Mouse (Mus musculus): ENCODE measurements at regions not wholly inside any gene's neighbourhood (a gene's known extent, or its start where the extent isn't known, plus 50 kb on each side); places are given as distances from the start of the nearest gene placed in this dataset.

DNA sequence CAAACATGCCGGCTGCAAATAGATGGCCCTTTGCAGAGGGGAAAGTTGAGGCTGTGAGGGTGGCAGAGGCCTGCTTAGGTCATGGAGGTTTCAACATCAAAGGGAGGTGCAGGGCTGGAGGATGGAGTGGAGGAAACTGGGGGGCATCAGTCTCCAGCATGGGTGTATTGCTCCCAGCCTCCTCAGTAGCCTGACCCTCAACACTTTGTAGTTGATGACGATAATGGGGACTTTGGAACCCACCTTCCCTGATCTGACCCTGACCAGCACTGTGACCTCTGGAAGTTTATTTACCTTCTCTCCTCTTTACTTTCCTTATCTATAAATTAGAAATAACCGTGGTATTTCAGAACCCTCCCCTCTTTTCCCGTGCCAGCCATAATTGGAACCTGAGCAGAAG, 56.2 kb downstream of the Gm26897 start:
- no peak for DNase-seq

DNA sequence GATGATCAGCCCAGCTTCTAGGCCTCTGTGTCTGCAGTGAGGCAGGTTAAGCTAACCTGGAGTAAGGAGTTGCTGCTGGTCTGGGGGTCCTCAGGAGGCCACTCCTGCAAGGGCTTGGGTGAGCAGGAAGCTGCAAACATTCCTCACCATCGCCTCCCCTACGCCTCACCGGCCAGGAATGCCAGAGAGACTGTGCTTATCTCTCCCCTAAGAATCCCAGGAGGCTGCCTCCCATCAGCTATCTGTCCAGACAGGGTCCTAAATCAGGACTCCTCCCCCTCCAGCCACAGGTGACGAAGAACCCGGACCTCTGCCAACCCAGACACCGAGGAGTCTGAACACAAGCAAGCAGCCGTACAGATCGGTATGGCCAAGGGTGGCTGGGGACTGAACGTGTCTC, 56.8 kb downstream of the Gm26897 start:
- DNase-seq: peak; percentile 15 to 43

DNA sequence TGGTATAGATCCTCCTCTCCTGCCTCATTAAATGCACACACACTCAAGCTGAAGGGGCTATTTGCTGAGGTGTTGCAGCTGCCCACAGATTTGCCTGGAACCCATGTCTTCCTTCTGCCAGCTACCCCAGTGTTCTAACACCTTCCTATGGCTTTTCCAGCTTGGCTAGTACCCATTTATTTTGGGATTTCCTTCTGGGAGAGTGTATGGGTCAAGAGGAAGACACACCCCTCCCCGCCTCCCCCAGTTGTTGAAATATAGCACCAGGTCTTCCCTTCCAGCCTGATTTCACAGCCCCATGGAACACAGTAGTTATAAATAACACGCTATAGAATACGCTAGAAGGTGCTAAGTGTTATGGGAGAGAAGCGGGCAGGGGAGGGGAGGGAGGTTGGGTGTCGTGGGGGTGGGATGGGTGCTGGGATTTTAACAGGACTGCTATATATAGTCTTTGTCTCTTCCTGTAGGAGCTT, 57.4 kb downstream of the Gm26897 start:
- peak in 1 of 2 experiments; percentile 5 for DNase-seq

DNA sequence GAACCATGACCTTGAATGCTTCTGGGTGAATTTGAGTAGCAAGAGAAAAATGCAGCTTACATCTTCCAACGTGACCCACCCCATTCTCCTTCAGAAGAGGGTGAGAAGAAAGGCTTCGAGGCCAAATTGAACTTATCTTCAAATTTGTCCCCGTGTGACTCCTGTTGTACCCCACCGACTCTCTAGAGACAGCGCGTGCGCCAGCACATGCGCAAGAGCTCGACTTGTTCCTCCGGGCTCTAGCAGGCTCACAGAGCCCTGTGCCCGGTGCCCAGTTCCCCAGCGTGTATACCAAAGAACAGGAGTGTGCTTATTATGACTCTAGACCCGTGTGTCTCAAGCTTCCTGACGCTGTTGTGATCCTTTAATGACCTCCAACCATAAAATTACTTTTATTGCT, 59.0 kb downstream of the Gm26897 start:
- DNase-seq: peak; percentile 28 to 41

DNA sequence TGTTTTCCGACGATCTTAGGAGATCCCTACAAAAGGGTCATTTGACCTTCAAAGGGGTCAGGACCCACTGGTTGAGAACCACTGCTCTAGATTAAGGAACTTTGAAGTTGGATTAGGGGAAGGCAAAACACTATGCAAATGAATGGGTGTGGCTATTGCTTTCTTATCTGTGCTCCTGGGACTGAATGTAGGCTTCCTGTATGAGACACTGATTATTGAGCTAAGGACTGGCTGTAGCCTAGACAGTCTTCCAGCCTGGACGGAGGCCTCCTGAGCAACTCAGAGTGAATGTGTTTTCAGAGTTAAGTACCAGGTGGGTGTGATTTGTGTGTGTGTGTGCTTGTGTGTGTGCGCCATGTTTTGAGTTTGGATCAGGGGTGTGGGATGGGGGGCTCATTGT, 59.5 kb downstream of the Gm26897 start:
- DNase-seq: peak; percentile 53 to 55

DNA sequence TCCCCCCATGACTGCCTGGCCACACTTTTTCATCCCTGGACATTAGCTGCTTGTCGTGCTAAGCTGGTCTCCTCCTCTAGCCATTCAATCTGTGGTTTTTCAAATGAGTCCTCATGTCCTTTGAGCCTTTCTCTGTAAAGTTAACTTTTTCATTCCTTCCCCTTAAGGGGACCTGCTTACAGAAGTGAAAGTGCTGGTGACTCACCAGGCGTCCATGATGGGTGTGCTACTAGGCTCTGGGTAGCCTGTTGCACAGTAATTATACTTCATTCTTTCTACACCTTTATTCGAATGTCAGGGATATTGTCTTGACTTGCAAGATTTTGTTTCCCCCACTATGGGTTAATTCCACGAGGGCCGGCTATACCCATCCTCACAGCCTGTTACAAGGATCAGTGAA, 63.2 kb downstream of the Gm26897 start:
- peak in 1 of 2 experiments; percentile 10 for DNase-seq

DNA sequence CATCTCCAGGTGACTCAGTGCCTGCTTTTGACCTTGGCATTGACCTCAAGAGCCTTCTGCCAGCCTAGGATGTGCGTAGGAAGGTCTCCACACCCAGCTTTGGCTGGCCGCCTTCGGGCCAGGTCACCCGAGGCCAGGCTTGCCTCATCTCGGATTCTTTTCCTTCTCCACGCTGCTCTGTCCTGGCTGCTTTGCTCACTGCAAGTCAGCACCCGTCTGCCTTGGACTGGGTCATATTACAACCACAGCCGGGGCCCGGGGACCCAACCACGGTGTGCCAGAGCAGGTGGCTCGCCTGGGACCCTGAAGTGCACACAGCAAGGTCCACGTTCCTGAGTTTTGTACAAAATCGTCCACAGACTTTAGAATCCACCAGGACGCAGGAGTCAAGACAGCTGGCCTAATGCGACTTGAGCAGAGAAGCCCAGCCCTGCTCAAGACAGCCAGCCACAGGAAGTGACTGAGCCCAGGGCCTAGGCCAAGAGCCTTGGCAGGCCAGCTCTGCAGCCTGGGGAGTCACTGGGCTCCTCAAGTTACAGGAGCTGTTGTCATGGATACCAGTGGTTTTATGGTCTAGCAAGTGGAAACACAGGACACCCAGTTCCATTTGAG, 66.1 kb downstream of the Gm26897 start:
- DNase-seq: peak; percentile 90 to 93

DNA sequence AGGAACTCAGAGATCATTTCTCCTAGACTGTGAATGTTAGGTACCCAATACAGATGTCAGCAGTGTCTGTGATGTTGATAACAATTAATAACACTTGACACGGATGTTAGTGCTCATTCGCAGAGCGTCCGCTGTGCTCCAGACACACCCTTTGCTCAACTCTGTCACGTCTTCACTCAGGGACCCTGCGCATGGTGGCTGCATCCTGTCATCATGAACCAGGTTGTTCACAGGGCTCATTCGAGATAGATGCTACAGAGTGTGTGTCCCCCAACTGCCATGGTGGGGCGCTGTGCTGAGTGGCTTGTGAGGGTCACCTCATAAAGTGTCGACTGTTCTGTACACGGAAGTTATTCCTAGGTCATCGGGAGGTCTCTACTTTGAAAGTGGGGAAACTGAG, 66.8 kb downstream of the Gm26897 start:
- peak in 1 of 2 experiments; percentile 31 for DNase-seq

DNA sequence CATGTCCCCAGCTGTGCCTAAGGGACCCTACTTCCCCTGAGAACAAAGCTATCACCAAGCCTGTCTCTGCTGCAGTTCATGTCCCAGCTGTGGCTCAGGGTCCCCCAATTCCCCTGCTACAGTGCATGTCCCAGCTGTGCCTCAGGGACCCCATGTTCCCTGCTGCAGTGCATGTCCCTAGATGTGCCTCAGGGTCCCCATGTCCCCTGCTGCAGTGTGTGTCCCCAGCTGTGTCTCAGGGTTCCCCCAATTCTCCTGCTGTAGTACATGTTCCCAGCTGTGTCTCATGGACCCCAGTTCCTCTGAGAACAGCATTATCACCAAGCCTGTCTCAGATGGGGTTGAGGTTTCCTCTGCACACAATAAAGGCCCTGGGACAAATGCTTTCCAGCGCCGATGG, 67.3 kb downstream of the Gm26897 start:
- peak in 1 of 2 experiments; percentile 7 for DNase-seq

DNA sequence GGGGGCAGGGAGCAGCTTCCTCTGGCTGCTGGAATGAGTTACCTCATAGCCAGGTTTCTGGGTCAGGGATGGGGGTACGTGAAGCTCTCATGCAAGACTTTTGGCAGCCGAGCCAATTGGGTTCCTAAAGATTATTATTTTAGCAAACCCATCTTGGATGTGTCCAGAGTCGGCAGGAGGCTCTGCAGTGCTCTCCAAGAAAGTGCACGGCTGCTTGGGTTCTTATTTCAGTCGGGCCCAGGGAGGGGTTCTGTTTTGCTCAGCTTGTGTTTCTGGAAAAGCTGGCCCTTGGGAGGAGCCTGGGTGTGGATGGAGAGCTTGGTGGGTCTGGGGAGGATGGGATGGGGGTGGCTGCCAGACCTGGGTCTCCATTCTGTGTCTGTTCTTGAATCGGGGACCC, 70.8 kb downstream of the Gm26897 start:
- peak; percentile 50 to 67 for DNase-seq

DNA sequence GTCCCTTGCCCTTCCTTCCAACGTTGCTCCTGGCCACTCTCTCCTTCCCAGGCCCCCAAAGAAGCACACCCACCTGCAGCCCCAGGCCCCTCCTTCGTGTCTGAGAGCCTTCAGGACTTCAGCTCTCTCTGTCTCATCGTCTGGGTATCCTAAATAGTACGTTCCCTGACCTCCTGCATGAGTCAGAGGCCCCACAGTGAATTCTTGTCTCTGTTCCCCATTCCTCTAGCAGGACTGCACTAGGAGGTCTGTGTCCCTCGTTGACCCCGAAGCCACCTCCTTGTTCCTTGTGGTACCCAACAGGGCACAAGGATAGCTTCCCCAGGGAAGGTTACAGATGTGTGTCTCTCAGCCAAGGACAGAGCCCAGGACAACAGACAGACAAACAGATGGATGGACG, 71.4 kb downstream of the Gm26897 start:
- DNase-seq: peak; percentile 37 to 38

DNA sequence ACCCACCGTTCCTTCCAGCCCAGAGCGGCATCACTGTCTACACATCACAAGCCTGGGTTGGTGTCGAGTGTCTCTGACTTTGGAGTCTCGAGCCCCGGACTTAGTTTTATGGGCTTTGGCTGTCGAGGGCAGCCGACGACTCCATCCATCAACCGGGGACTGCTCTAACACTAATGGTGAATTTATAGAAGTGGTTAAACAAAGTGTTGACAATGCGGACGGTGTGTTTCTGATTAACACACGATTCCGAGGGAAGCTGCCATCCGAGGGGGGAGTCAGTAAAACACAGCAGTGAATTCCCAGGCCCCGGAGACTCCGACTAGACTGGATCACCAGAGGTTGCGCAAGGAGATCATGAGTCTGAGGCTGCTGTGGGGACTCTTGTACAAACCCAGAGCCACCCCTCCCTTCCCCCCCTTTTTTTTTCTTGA, 72.1 kb downstream of the Gm26897 start:
- DNase-seq: peak; percentile 65 to 72

DNA sequence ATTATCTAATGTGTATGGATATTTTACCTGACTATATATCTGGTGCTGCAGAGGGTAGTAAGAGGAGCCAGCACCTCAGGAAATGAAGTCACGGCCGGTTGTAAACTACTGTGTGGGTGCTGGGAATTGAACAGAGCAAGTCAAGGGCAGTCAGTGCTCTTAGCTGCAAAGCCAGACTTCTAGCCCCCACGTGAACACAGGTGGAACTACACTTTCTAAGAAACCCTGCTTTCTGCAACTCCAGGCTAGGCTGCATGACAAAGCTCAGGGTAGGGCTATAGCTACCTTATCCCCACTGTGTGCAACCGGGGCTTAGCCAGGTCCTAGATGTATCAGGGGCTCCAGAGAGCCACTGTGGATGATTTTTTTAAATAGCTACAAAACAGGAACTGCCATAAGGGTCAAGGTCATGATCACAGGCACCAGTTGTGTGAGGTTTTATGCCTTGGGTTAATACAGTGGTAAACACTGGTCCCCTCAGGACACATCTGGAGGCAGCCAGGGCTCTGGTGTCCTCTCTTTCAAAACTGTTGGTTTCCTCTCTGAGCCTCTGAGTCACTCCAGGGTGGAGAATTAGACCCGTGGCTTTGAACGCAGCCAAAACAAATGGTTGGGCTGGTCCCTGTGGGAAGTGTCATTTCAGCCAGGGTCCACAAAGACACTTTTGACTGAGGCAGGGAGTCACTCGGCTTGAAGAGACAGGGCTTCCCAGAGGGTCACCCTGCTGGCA, 76.5 kb downstream of the Gm26897 start:
- DNase-seq: peak; percentile 70 to 87

DNA sequence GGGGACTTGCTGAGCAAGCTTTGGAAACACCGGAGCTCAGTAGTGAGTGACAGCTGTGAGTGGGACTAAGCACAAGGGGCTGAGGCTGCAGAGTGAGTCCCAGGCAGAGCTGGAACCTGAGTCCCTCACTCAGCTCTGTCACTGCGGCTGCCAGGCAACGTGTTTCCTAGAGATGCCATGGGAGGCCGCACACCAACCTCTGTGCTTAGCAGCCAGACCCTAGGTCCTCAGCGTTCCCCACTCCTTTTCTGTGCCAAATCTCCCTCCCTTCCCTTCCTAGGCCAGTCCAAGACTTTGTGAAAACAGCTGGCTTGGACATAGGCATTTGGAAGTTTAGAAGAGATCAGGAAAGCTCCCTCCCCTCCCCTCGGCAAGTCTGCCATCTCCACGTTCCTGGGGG, 78.9 kb downstream of the Gm26897 start:
- DNase-seq: peak; percentile 35 to 67

DNA sequence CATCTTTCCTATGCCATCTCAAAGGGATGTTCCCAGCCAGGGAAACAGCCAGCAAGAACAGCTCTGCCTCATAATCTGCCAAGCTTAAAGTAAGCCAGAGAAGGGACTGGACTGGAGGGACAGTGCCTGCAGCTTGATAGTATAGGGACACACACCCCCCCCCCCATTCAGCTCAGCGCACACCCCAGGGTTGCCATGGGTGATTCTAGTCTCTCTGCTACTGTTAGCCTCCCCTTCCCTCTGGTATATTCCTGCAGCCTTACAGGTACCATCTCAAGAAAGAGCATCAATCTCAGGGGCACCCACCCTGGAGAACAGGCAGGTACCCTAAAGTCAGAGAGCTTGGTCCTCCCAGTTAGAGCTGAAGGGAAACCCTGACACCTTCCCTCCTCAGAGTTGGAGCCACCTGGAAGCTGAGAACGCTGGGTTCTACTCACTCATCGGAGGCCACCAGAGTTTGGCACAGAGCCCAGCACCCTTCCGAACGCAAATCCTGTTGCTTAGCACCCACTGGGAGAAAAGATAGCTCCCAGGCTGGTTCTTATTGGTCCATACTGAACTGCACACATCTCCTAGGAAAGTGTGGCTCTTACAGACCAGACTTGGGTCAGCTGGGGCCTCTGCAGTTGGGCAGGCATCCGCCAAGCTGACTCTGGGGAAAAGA, 79.5 kb downstream of the Gm26897 start:
- peak in 1 of 2 experiments; percentile 45 for DNase-seq

DNA sequence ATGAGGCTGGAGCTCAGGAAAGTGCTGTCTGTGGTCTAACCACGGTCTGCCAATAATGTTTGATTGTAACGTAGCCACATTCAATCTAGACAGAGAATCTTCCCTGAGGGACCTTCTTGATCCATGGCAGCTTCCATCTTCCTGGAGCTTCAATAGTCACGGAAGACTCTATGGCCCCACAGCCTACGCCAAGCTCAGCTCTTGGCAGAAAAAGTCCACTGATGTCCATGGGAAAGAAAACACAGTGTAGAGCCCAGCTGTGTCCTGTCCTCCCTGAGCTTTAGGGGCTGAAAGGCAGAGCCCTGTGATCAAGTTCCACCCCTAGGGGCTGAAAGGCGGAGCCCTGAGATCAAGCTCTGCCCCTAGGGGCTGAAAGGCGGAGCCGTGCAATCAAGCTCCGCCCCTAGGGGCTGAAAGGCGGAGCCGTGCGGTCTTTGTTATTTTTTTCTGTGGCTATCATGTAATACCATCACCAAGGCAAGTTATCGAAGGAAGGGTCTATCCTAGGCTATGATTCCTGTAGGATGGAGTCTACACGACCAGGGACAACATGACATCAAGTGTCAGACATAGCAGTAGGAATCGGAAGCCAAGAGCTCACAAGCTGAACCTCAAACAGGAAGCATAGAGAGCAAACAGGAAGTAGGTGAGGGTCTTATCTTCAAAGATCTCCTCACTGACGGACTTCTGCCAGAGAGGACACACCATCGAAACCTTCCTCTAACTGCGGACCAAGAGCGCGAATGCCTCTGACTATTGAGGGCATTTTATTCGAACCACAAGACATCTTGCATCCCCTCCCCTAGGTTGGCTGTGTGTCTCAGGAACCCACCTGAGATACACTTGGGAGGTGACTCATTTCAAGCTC, 81.4 kb downstream of the Gm26897 start:
- peak; percentile 25 to 37 for DNase-seq

DNA sequence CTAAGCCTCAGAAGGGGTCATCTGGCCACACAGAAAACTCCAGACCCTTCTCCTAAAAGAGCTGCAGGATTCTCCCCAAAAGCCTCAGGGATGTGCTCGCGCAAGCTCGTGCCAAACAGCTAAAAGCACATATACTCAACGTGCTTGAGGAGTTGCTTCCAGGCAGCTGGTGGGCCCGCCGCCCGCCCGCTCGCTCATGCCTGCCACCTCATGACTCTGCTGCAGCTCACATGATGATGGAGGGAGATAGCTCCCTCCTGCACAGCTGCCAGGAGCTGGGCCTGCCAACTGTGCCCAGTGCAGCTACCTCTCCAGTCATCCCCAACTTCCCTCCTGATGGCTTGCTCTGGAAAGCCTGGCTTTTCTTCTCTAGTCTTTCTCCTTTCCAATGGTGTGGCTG, 87.2 kb downstream of the Gm26897 start:
- no peak for DNase-seq

DNA sequence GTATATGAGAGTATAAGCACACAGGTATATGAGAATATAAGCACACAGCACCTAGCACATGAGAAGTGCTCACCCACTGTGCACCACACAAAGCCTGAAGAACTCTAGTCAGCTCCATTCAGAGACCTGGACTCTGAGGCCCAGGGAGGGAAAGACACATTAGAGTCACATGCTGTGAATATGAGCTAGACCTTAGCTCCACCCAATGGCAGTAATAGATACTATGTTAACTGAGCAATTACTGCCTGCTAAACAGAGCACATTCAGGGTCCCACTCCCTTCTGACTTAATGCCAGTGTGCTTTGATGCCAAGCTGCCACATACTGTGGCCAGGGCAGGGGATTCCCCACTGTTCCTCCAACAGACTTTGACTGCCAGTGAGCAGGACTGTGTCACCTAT, 89.2 kb downstream of the Gm26897 start:
- no peak for DNase-seq

DNA sequence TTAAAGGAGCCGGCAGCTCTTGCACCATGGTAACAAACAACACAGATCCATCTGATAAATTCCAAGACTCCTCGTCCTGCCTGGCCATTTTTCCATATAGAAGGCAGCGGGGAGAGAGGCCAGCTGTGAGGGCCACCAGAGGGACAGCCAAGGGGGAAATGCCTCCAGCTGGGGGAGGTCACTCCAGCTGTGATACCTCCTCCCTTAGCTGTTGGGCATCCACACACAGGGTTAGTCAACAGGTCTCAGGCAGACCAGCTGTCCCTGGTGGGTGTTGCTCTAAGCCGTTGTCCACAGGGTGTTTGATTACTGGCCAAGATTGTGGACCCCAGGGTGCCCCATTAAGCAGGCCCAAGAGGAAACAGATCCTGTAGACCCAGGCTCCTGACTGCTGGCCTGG, 89.7 kb downstream of the Gm26897 start:
- DNase-seq: peak in 1 of 2 experiments; percentile 21

DNA sequence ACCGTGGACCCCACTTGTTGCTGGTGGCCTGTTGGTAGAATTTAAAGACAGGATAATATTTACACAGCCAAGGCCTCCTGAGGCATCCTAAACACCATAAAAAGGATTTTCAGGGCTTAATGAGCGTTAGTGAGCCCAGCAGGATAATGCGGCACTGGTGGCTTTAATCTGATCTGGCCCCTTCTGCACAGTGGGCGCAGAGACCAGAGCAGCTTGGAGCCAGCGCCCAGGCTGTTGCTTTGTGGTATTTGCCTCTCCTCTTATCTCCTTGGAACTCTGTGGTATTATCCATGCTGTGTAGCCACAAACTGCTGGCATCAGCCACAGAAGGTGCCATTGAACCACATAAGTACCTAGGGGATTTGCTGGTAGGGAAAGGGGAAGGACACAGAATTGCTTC, 90.1 kb downstream of the Gm26897 start:
- DNase-seq: peak in 1 of 2 experiments; percentile 4

DNA sequence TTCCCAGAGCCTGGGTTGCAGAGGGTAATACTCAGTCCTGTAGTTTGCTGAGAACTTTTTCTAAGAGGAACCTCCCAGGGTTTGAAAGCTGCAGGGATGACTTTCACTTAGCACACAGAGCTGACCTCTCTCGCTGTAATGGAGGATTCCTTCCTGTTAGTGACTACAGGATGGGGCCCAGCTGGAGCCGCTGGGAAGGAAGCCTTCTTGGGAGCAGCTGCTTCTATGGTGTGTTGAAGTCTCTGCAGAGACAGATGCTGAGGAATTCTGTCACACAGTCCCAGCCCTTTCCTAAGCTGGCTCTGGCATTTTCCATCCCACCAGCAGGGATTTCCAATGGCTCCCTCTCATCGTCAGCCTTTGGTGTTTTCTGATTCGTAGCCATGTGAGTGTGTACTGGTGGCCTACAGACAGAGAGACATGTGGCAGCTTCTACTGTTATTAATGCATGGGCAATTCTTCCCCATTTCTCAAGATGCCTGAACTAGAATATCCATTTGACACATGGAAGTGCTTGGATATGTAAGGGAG, 90.9 kb downstream of the Gm26897 start:
- peak; percentile 47 to 59 for DNase-seq

DNA sequence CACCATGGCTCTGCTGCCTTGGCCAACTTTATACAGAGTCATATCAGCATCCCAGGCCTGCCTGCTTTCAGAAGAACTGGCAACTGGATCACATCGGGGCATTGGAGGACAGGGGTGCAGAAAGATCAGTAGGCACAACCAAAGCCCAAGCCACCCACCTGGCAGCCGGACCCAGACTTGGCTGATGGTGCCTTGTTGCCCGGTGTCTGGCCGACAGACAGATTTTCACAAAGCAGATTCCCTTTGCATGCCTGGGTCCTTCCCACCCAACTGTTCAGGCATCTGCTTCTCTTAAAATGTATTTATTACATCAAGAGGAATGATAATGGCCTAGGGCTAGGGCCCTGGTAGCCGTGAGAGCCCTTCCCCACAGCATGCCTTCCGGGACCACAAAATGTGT, 96.2 kb downstream of the Gm26897 start:
- no peak for DNase-seq

All from heart, adult 18-20 months (tissue).